Mouse (Mus musculus) forebrain, embryonic 16.5 days (tissue): ENCODE measurements around the gene Lypd6. TPM values are rescaled to one million over a fixed set of nuclear protein-coding genes. Genes with fewer than 3 reads are reported as not detected.

Experiments used
- ATAC-seq: fragments of 200-750 bp; cut with Nextera tagmentation; 2 replicates; pipeline ENCODE4 v1.8.0; 2017; ENCODE audit warnings: mild to moderate bottlenecking, moderate library complexity
- H3K27ac ChIP-seq: fragments of 300-500 bp; sonication (generic); 2 replicates; pipeline ENCODE4 v1.5.1; 2014; ENCODE audit warnings: low read length, control low read depth
- H3K27me3 ChIP-seq: fragments of 300-500 bp; sonication (generic); replicated peaks from 2 replicates; pipeline ENCODE4 v1.6.1; 2014; ENCODE audit warnings: low read length; ENCODE audit not compliant: control insufficient read depth, insufficient read depth
- H3K36me3 ChIP-seq: fragments of 300-500 bp; sonication (generic); 2 replicates; pipeline ENCODE4 v1.6.1; 2014; ENCODE audit not compliant: control insufficient read depth, insufficient read depth
- H3K4me1 ChIP-seq: fragments of 300-500 bp; sonication (generic); replicated peaks from 2 replicates; pipeline ENCODE4 v1.6.1; 2014; ENCODE audit warnings: low read length; ENCODE audit not compliant: control insufficient read depth, insufficient read depth
- H3K4me2 ChIP-seq: fragments of 300-500 bp; sonication (generic); 2 replicates; pipeline ENCODE4 v1.6.1; 2014; ENCODE audit warnings: mild to moderate bottlenecking, low read length, control low read depth
- H3K4me3 ChIP-seq: fragments of 300-500 bp; sonication (generic); replicated peaks from 2 replicates; pipeline ENCODE4 v1.5.1; 2014; ENCODE audit warnings: mild to moderate bottlenecking, low read length, control low read depth
- H3K9ac ChIP-seq: fragments of 300-500 bp; sonication (generic); replicated peaks from 2 replicates; pipeline ENCODE4 v1.6.1; 2014; ENCODE audit warnings: low read depth, low read length, control low read depth
- H3K9me3 ChIP-seq: fragments of 300-500 bp; sonication (generic); 2 replicates; pipeline ENCODE4 v1.6.1; 2016; ENCODE audit warnings: low read length; ENCODE audit not compliant: control insufficient read depth
- WGBS: fragments of 180-500 bp; shearing (Covaris S2); extraction: QIAGEN DNeasy Blood & Tissue Kit; methylation state at CpG from one replicate; pipeline ENCODE4 v1.1.7; 2014; 5-methylcytosine and 5-hydroxymethylcytosine counted together
- polyA plus RNA-seq: library from polyadenylated mRNA; unstranded; fragments of >200 nt; fragmentation: Nextera tagmentation; extraction: Ambion mirVana; gene quantifications from 2 replicates; pipeline ENCODE4 v1.2.1, GENCODE M21; 2015

The Lypd6 gene
- polyA plus RNA-seq, 1 experiment from 2014 or later = 14.3 TPM

GRCm38 (mm10) chr2:50150816-50151215 is 84.6 kb downstream of the Lypd6 start:
- no peaks in the 10 kb centered on the region for H3K4me1 ChIP-seq
- WGBS = 95% methylated on average over 5 of the region's 5 CpGs
- no peak overlapping the region for H3K4me2 ChIP-seq
- no peak for ATAC-seq
- no peak overlapping the region for H3K27ac ChIP-seq
- no peaks in the 10 kb centered on the region for H3K36me3 ChIP-seq
- H3K9me3 ChIP-seq = no peaks in the 10 kb centered on the region
- H3K4me3 ChIP-seq = no peak overlapping the region
- no peaks in the 10 kb centered on the region for H3K27me3 ChIP-seq
- no peak overlapping the region for H3K9ac ChIP-seq

- no peak for ATAC-seq
- WGBS = 69% methylated on average over 2 of the region's 2 CpGs
- H3K4me2 ChIP-seq = no peak overlapping the region
- no peaks in the 10 kb centered on the region for H3K9me3 ChIP-seq
- H3K9ac ChIP-seq = no peak overlapping the region
- no peak overlapping the region for H3K4me3 ChIP-seq
- H3K27me3 ChIP-seq = no peaks in the 10 kb centered on the region
- no peaks in the 10 kb centered on the region for H3K4me1 ChIP-seq
- H3K36me3 ChIP-seq = no peaks in the 10 kb centered on the region
- H3K27ac ChIP-seq = no peak overlapping the region
Observed at GRCm38 (mm10) chr2:50151401-50151800, 85.2 kb downstream of the Lypd6 start.

GRCm38 (mm10) chr2:50151879-50152278 is 85.7 kb downstream of the Lypd6 start:
- no peaks in the 10 kb centered on the region for H3K36me3 ChIP-seq
- H3K27me3 ChIP-seq = no peaks in the 10 kb centered on the region
- no peak overlapping the region for H3K9ac ChIP-seq
- H3K9me3 ChIP-seq = no peaks in the 10 kb centered on the region
- WGBS = 92% methylated on average over 3 of the region's 3 CpGs
- H3K27ac ChIP-seq = no peak overlapping the region
- H3K4me1 ChIP-seq = no peaks in the 10 kb centered on the region
- H3K4me3 ChIP-seq = no peak overlapping the region
- no peak overlapping the region for H3K4me2 ChIP-seq
- no peak for ATAC-seq

DNA sequence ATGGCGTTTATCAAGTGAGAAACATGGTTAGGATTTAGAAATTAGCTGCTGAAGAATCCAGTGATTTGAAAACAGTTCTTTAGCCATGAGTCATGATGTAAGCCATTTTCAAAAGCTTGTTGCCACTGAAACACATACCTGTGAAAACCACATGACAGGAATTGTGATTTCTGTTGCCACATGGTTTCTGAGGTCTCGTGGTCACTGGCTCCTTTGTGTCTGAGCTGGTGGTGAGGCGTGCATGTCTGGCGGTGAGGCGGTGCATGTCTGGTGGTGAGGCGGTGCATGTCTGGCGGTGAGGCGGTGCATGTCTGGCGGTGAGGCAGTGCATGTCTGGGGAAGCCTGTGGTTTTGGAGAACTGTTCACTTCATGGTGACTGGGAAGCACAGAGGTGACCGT is 89.8 kb downstream of the Lypd6 start:
- no peak overlapping the region for H3K9ac ChIP-seq
- no peaks in the 10 kb centered on the region for H3K4me1 ChIP-seq
- no peaks in the 10 kb centered on the region for H3K27me3 ChIP-seq
- no peak overlapping the region for H3K27ac ChIP-seq
- 98% methylated on average over 10 of the region's 10 CpGs for WGBS
- H3K36me3 ChIP-seq = no peaks in the 10 kb centered on the region
- no peaks in the 10 kb centered on the region for H3K9me3 ChIP-seq
- no peak overlapping the region for H3K4me3 ChIP-seq
- ATAC-seq = no peak
- no peak overlapping the region for H3K4me2 ChIP-seq

DNA sequence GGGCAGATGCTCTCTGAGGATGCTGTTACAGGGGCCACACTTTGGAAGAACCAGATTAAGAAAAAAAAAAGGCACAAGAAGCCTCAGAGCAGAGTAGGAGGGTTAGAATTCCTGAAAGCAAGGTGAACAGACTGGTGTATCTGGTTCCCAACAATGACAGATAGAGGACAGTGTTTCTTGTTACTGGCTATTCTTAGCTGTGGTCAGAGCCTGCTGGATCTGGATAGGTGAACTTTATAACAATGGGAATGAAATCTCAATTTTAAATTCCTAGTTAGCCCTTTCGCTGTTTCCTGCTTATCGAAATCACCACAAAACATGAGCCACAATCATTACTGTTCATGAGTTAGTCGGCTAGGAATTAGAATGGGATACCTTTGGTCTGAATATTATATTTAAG is 93.8 kb downstream of the Lypd6 start:
- Histone ChIP-seq H3K4me2 (no peak overlapping the region), H3K27me3 (no peaks in the 10 kb centered on the region), H3K9me3 (no peaks in the 10 kb centered on the region), H3K4me3 (no peak overlapping the region), H3K9ac (no peak overlapping the region), H3K4me1 (0 out of 2 replicates have a peak, but pooled peaks cover 3% of the 10 kb centered on the region), H3K27ac (no peak overlapping the region), H3K36me3 (no peaks in the 10 kb centered on the region)
- WGBS = 94% methylated on average over 3 of the region's 3 CpGs
- ATAC-seq = no peak

DNA sequence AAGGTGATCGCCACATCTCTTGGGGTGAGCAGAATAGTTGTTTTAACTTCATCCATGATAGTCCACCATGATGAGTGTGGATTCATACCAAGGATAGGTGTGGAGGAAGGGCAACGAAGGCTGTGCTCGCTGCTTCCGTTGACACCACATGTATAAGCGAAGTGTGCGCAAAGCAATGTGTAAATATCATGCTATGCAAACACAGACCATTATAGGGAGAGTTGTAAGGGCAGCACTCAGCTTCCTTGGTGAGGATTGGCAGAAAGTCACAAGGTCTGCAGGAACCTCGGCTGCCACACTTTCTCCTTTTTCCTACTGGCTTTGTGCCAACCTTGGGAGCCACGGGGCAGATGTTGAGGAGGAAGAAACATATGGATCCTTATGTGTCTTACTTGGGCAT is 97.4 kb downstream of the Lypd6 start:
- Histone ChIP-seq H3K27me3 (no peaks in the 10 kb centered on the region), H3K9ac (no peak overlapping the region), H3K9me3 (no peaks in the 10 kb centered on the region), H3K36me3 (no peaks in the 10 kb centered on the region), H3K27ac (no peak overlapping the region), H3K4me3 (no peak overlapping the region), H3K4me2 (no peak overlapping the region), H3K4me1 (peaks cover 3% of the 10 kb centered on the region; the same call in 1 of the 2 replicates)
- ATAC-seq = no peak
- WGBS = 79% methylated on average over 8 of the region's 8 CpGs

- Histone ChIP-seq H3K9me3 (no peaks in the 10 kb centered on the region), H3K4me2 (no peak overlapping the region), H3K9ac (no peak overlapping the region), H3K4me1 (peaks cover 3% of the 10 kb centered on the region; the same call in 1 of the 2 replicates), H3K4me3 (no peak overlapping the region), H3K27me3 (no peaks in the 10 kb centered on the region), H3K27ac (no peak overlapping the region), H3K36me3 (no peaks in the 10 kb centered on the region)
- no peak for ATAC-seq
- 58% methylated on average over 6 of the region's 6 CpGs for WGBS
Observed at GRCm38 (mm10) chr2:50165277-50165676, 99.0 kb downstream of the Lypd6 start.

DNA sequence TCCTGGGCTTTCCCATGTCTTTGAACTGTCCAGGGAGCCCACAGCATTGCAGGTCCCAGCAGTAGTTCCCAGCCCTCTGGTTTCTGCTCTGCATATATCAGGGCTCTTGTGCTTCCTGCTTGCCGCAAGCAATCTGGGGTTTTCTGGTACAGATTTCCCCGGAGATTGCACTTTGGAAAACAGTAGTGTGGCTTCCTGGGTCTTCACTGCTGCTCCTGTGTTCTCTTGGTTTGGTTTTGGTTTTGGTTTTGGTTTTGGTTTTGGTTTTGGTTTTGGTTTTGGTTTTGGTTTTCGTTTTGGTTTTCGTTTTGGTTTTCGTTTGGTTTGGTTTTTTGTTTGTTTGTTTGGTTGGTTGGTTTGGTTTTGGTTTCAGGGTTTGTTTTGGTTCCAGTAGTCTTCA is 99.9 kb downstream of the Lypd6 start:
- Histone ChIP-seq H3K4me3 (no peak overlapping the region), H3K27ac (no peak overlapping the region), H3K4me1 (peaks cover 3% of the 10 kb centered on the region; the same call in 1 of the 2 replicates), H3K36me3 (no peaks in the 10 kb centered on the region), H3K9me3 (no peaks in the 10 kb centered on the region), H3K4me2 (no peak overlapping the region), H3K27me3 (no peaks in the 10 kb centered on the region), H3K9ac (no peak overlapping the region)
- ATAC-seq = no peak
- WGBS = 81% methylated on average over 5 of the region's 5 CpGs

- ATAC-seq = no peak; the same call in 1 of the 2 replicates
- Histone ChIP-seq H3K36me3 (no peaks in the 10 kb centered on the region), H3K27ac (no peak overlapping the region), H3K27me3 (no peaks in the 10 kb centered on the region), H3K4me1 (no peaks in the 10 kb centered on the region; the same call in 1 of the 2 replicates), H3K4me2 (no peak overlapping the region), H3K9me3 (no peaks in the 10 kb centered on the region), H3K9ac (no peak overlapping the region), H3K4me3 (no peak overlapping the region)
- 40% methylated on average over 12 of the region's 12 CpGs for WGBS
Observed at GRCm38 (mm10) chr2:50173730-50174528, 107.7 kb downstream of the Lypd6 start.
